Mouse (Mus musculus) MEL (cell line): ENCODE results near the gene Cdc42se2. TPM values are rescaled to one million over a fixed set of nuclear protein-coding genes. Genes with fewer than 3 reads are reported as not detected.
A peak's percentile ranks its signal among the peaks of the same experiment; 100 is the strongest.

Source experiments
- DNase-seq: peaks from one replicate; pipeline ENCODE4 v3.0.0; 2011; ENCODE audit warnings: low read depth, low spot score
- H3K27ac ChIP-seq: 2 replicates; pipeline ENCODE4 v1.5.1; 2012; ENCODE audit warnings: low read depth, mild to moderate bottlenecking, control low read depth, low read length, moderate library complexity; ENCODE audit not compliant: control insufficient read depth
- H3K27me3 ChIP-seq, 2 experiments: fragments of 150-350 bp in 1 of 2; sonication (generic) in 1 of 2; 2 replicates each; pipeline ENCODE4 v1.6.1; 2012; ENCODE audit warnings: low read length in 2 of 2, mild to moderate bottlenecking in 2 of 2, improper control_type of control experiment in 1 of 2, moderate library complexity in 1 of 2; ENCODE audit not compliant: insufficient read depth in 2 of 2, control insufficient read depth in 1 of 2
- H3K36me3 ChIP-seq, 2 experiments: 2 replicates each; pipeline ENCODE4 v1.6.1; 2012 to 2014; ENCODE audit warnings: low read length in 2 of 2, improper control_type of control experiment in 1 of 2, inconsistent platforms in 1 of 2, mild to moderate bottlenecking in 1 of 2; ENCODE audit not compliant: insufficient read depth in 2 of 2, control insufficient read depth in 1 of 2
- H3K4me1 ChIP-seq, 2 experiments: fragments of 150-350 bp in 1 of 2; sonication (generic) in 1 of 2; 2 replicates each; pipeline ENCODE4 v1.6.1; 2012; ENCODE audit warnings: low read length in 2 of 2, improper control_type of control experiment in 1 of 2, mild to moderate bottlenecking in 1 of 2; ENCODE audit not compliant: insufficient read depth in 2 of 2, control insufficient read depth in 1 of 2
- H3K4me3 ChIP-seq, 2 experiments: fragments of 150-350 bp in 1 of 2; sonication (generic) in 1 of 2; 2 replicates each; pipeline ENCODE4 v1.5.1; 2012; ENCODE audit warnings: low read depth in 2 of 2, low read length in 2 of 2, mild to moderate bottlenecking in 2 of 2, moderate library complexity in 2 of 2, control low read depth in 1 of 2, improper control_type of control experiment in 1 of 2; ENCODE audit not compliant: control insufficient read depth in 1 of 2, insufficient read depth in 1 of 2
- H3K79me2 ChIP-seq: 2 replicates; pipeline ENCODE4 v1.6.1; 2012; ENCODE audit warnings: mild to moderate bottlenecking, low read length, moderate library complexity; ENCODE audit not compliant: control insufficient read depth, poor library complexity, insufficient read depth
- H3K9ac ChIP-seq: 2 replicates; pipeline ENCODE4 v1.6.1; 2012; ENCODE audit warnings: low read depth, mild to moderate bottlenecking, control low read depth, low read length, moderate library complexity; ENCODE audit not compliant: control insufficient read depth, poor library complexity, severe bottlenecking
- H3K9me3 ChIP-seq: fragments of 150-350 bp; sonication (generic); replicated peaks from 2 replicates; pipeline ENCODE4 v1.6.1; 2012; ENCODE audit warnings: mild to moderate bottlenecking, low read length, improper control_type of control experiment, moderate library complexity; ENCODE audit not compliant: insufficient read depth
- BHLHE40 ChIP-seq: IDR thresholded peaks from 2 replicates; pipeline ENCODE4 v1.6.1; 2012; ENCODE audit warnings: low read depth, mild to moderate bottlenecking, inconsistent platforms, low read length, improper control_type of control experiment, borderline replicate concordance
- CHD1 ChIP-seq: IDR thresholded peaks from 2 replicates; pipeline ENCODE4 v1.6.1; 2012; ENCODE audit warnings: low read depth, mild to moderate bottlenecking, inconsistent platforms, low read length, improper control_type of control experiment
- CHD2 ChIP-seq: IDR thresholded peaks from 2 replicates; pipeline ENCODE4 v1.6.1; 2011; ENCODE audit warnings: low read length, improper control_type of control experiment
- CTCF ChIP-seq, 3 experiments: IDR thresholded peaks in 2 of 3; conservative IDR thresholded peaks in 1 of 3; 2 replicates each; pipeline ENCODE4 v1.5.1; 2011 to 2012; ENCODE audit warnings: low read length in 3 of 3, low read depth in 2 of 3, mild to moderate bottlenecking in 2 of 3, improper control_type of control experiment in 1 of 3, inconsistent platforms in 1 of 3, mixed read lengths in 1 of 3, moderate library complexity in 1 of 3; ENCODE audit not compliant: control insufficient read depth in 1 of 3, insufficient read depth in 1 of 3, poor library complexity in 1 of 3, severe bottlenecking in 1 of 3
- E2F4 ChIP-seq: IDR thresholded peaks from 2 replicates; pipeline ENCODE4 v1.6.1; 2011; ENCODE audit warnings: low read depth, low read length, improper control_type of control experiment, borderline replicate concordance
- ELF1 ChIP-seq: IDR thresholded peaks from 2 replicates; pipeline ENCODE4 v1.6.1; 2014; ENCODE audit warnings: low read depth, mild to moderate bottlenecking, inconsistent platforms, low read length, improper control_type of control experiment, moderate library complexity
- EP300 ChIP-seq, 2 experiments: IDR thresholded peaks; 2 replicates each; pipeline ENCODE4 v1.6.1; 2011; ENCODE audit warnings: improper control_type of control experiment in 2 of 2, low read length in 2 of 2, low read depth in 1 of 2, mild to moderate bottlenecking in 1 of 2
- ETS1 ChIP-seq: IDR thresholded peaks from 2 replicates; pipeline ENCODE4 v1.6.1; 2012; ENCODE audit warnings: low read depth, mild to moderate bottlenecking, inconsistent platforms, low read length, improper control_type of control experiment, moderate library complexity
- GABPA ChIP-seq: IDR thresholded peaks from 2 replicates; pipeline ENCODE4 v1.6.1; 2012; ENCODE audit warnings: low read depth, mild to moderate bottlenecking, inconsistent platforms, low read length, improper control_type of control experiment, moderate library complexity
- GATA1 ChIP-seq: IDR thresholded peaks from 2 replicates; pipeline ENCODE4 v1.6.1; 2011; ENCODE audit warnings: low read depth, low read length, improper control_type of control experiment
- HCFC1 ChIP-seq: IDR thresholded peaks from 2 replicates; pipeline ENCODE4 v1.6.1; 2012; ENCODE audit warnings: low read depth, mild to moderate bottlenecking, inconsistent platforms, low read length, improper control_type of control experiment, moderate library complexity
- JUND ChIP-seq: IDR thresholded peaks from 2 replicates; pipeline ENCODE4 v1.6.1; 2011; ENCODE audit warnings: low read depth, mild to moderate bottlenecking, improper control_type of control experiment, low read length
- KAT2A ChIP-seq: conservative IDR thresholded peaks from 2 replicates; pipeline ENCODE4 v1.6.1; 2012; ENCODE audit warnings: low read depth, low read length, improper control_type of control experiment, inconsistent platforms
- MAFK ChIP-seq: IDR thresholded peaks from 2 replicates; pipeline ENCODE4 v1.6.1; 2011; ENCODE audit warnings: low read depth, mild to moderate bottlenecking, low read length, improper control_type of control experiment, borderline replicate concordance
- MAX ChIP-seq: IDR thresholded peaks from 2 replicates; pipeline ENCODE4 v1.6.1; 2011; ENCODE audit warnings: low read length, improper control_type of control experiment
- MAZ ChIP-seq: IDR thresholded peaks from 2 replicates; pipeline ENCODE4 v1.6.1; 2012; ENCODE audit warnings: low read depth, mild to moderate bottlenecking, inconsistent platforms, low read length, improper control_type of control experiment
- MXI1 ChIP-seq: IDR thresholded peaks from 2 replicates; pipeline ENCODE4 v1.6.1; 2011; ENCODE audit warnings: mild to moderate bottlenecking, low read depth, low read length, improper control_type of control experiment
- MYC ChIP-seq: IDR thresholded peaks from 2 replicates; pipeline ENCODE4 v1.6.1; 2011; ENCODE audit warnings: low read depth, mild to moderate bottlenecking, low read length, improper control_type of control experiment, moderate library complexity
- NELFE ChIP-seq: IDR thresholded peaks from 2 replicates; pipeline ENCODE4 v1.6.1; 2011; ENCODE audit warnings: low read depth, low read length, improper control_type of control experiment
- NRF1 ChIP-seq: IDR thresholded peaks from 2 replicates; pipeline ENCODE4 v1.6.1; 2014; ENCODE audit warnings: low read depth, mild to moderate bottlenecking, inconsistent platforms, low read length, improper control_type of control experiment, moderate library complexity; ENCODE audit not compliant: poor library complexity, insufficient read depth, severe bottlenecking
- POLR2A ChIP-seq, 2 experiments: IDR thresholded peaks; 2 replicates each; pipeline ENCODE4 v1.6.1; 2011 to 2012; ENCODE audit warnings: low read length in 2 of 2, mild to moderate bottlenecking in 2 of 2, control low read depth in 1 of 2, improper control_type of control experiment in 1 of 2, low read depth in 1 of 2, moderate library complexity in 1 of 2; ENCODE audit not compliant: control insufficient read depth in 1 of 2, insufficient read depth in 1 of 2, poor library complexity in 1 of 2
- POLR2AphosphoS2 ChIP-seq: IDR thresholded peaks from 2 replicates; pipeline ENCODE4 v1.6.1; 2011; ENCODE audit warnings: low read length, improper control_type of control experiment
- POLR2AphosphoS5 ChIP-seq: IDR thresholded peaks from 2 replicates; pipeline ENCODE4 v1.6.1; 2012; ENCODE audit warnings: low read depth, borderline replicate concordance, mild to moderate bottlenecking, inconsistent platforms, low read length, moderate library complexity, mixed read lengths
- RAD21 ChIP-seq: IDR thresholded peaks from 2 replicates; pipeline ENCODE4 v1.6.1; 2011; ENCODE audit warnings: mild to moderate bottlenecking, low read depth, low read length, improper control_type of control experiment
- SIN3A ChIP-seq: IDR thresholded peaks from 2 replicates; pipeline ENCODE4 v1.6.1; 2012; ENCODE audit warnings: low read length, improper control_type of control experiment, inconsistent platforms
- SMC3 ChIP-seq: IDR thresholded peaks from 2 replicates; pipeline ENCODE4 v1.6.1; 2011; ENCODE audit warnings: low read depth, low read length, improper control_type of control experiment
- TAL1 ChIP-seq: IDR thresholded peaks from 2 replicates; pipeline ENCODE4 v1.6.1; 2012; ENCODE audit warnings: mild to moderate bottlenecking, inconsistent platforms, low read length, moderate library complexity, mixed read lengths
- TCF12 ChIP-seq: IDR thresholded peaks from 2 replicates; pipeline ENCODE4 v1.6.1; 2014; ENCODE audit warnings: low read depth, mild to moderate bottlenecking, inconsistent platforms, low read length, improper control_type of control experiment, moderate library complexity
- UBTF ChIP-seq: IDR thresholded peaks from 2 replicates; pipeline ENCODE4 v1.6.1; 2012; ENCODE audit warnings: low read depth, mild to moderate bottlenecking, inconsistent platforms, low read length, improper control_type of control experiment, moderate library complexity, borderline replicate concordance; ENCODE audit not compliant: insufficient read depth
- USF2 ChIP-seq, 2 experiments: IDR thresholded peaks; 2 replicates each; pipeline ENCODE4 v1.6.1; 2011 to 2012; ENCODE audit warnings: improper control_type of control experiment in 2 of 2, low read length in 2 of 2, borderline replicate concordance in 1 of 2, inconsistent platforms in 1 of 2, low read depth in 1 of 2, mild to moderate bottlenecking in 1 of 2; ENCODE audit not compliant: insufficient read depth in 1 of 2
- ZC3H11A ChIP-seq: IDR thresholded peaks from 2 replicates; pipeline ENCODE4 v1.6.1; 2012; ENCODE audit warnings: low read depth, mild to moderate bottlenecking, inconsistent platforms, low read length, improper control_type of control experiment
- ZKSCAN1 ChIP-seq: IDR thresholded peaks from 2 replicates; pipeline ENCODE4 v1.6.1; 2012; ENCODE audit warnings: low read depth, mild to moderate bottlenecking, inconsistent platforms, low read length, improper control_type of control experiment, moderate library complexity
- ZMIZ1 ChIP-seq: IDR thresholded peaks from 2 replicates; pipeline ENCODE4 v1.6.1; 2012; ENCODE audit warnings: low read depth, mild to moderate bottlenecking, inconsistent platforms, low read length, improper control_type of control experiment, moderate library complexity
- ZNF384 ChIP-seq: IDR thresholded peaks from 2 replicates; pipeline ENCODE4 v1.6.1; 2012; ENCODE audit warnings: low read depth, mild to moderate bottlenecking, inconsistent platforms, low read length, improper control_type of control experiment
- polyA plus RNA-seq, 2 experiments: library from polyadenylated mRNA; stranded (reverse) in 1 of 2; unstranded in 1 of 2; fragments of >175 nt in 1 of 2; fragments of >200 nt in 1 of 2; gene quantifications; 2 replicates each; pipeline versions ENCODE4 v1.2.1 to v1.2.4; 2012; ENCODE audit warnings: low replicate concordance in 2 of 2, low read depth in 1 of 2; ENCODE audit not compliant: insufficient read length in 2 of 2, insufficient read depth in 1 of 2, missing spikeins in 1 of 2
- total RNA-seq: library from RNA; depleted of rRNA; stranded (reverse); fragments of 300-350 nt; gene quantifications from 2 replicates; pipeline ENCODE4 v1.2.3, GENCODE M21; 2012

The Cdc42se2 gene
- total and polyA plus RNA-seq, 3 experiments: 30.1 to 47.4 (median 33.4) TPM

DNA sequence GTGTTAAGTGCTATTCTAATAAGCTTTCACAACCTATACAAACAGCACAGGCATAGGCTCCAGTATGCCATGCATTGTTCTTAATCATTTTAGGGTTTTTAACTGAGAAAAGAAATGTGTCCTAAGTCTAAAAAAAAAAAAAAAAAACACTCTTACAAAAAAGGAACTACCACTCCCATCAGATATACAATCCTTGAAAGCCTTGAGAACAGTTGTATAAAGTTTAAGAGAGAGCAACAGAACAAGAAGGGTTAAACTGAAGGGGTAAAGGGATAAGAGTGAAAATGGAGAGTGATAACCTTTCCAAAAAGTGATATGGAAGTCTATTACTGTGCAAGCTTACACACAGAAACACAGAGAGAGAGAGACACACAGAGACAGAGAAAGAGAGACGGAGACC is 7.5 kb downstream of the Cdc42se2 start (continued):
- TF ChIP-seq POLR2AphosphoS2 (no peak), MAFK (no peak)

DNA sequence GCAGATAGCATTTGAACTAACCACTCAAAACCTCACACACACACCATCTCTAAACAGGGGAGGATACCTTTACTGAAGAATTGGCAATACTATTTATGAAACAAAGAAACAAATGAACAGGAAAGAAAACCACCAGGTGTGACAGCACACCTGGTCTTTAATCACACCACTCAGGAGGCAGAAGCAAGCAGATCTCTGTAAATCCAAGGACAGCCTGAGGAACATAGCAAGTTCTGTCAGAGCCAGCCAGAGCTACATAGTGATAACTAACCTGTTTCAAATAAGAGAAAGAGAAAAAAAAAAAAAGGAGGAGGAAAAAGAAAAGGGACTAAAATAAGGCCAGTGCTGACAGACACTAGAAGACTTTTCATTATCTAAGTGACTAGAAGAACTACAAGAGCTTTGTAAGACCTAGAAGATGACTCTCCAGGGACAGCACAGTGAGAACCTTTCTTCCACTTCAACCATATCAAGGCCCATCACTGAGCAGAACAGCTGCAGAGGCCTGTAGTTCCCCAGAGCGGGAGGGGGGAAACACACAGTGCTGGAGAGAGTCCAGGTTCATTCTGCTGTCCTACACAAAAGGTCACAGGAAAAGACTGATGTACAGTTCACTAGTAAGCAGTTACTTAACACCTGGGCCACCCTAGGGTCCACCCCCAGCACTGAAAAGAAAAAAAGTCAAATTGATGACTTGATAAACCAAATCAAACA is 9.2 kb downstream of the Cdc42se2 start:
- H3K36me3 ChIP-seq: peaks cover 0 to 66% of the 10 kb centered on the region in 2 experiments; a peak in 2 of 4 replicates
- no peak overlapping the region for H3K4me3 ChIP-seq
- peaks cover 16% of the 10 kb centered on the region for H3K79me2 ChIP-seq
- no peaks in the 10 kb centered on the region for H3K9me3 ChIP-seq
- no peak overlapping the region for H3K9ac ChIP-seq
- H3K4me1 ChIP-seq: peaks cover 39 to 44% of the 10 kb centered on the region in 2 experiments
- peak overlapping the region; percentile 96 for H3K27ac ChIP-seq
- peak; percentile 71 for DNase-seq
- H3K27me3 ChIP-seq: no peaks in the 10 kb centered on the region
- TF ChIP-seq ZKSCAN1: no peak
- no peak for TF ChIP-seq ZC3H11A
- no peak for TF ChIP-seq TCF12
- no peak for TF ChIP-seq GATA1
- no peak for TF ChIP-seq USF2 (IDR thresholded peaks at IDR 0.05; ENCODE audit: borderline replicate concordance in 1 of 2, insufficient read depth in 1 of 2, low read depth in 1 of 2, low read length in 2 of 2)
- no peak for TF ChIP-seq NELFE
- TF ChIP-seq MAX: no peak
- TF ChIP-seq EP300 (IDR thresholded peaks at IDR 0.05; ENCODE audit: low read depth in 1 of 2, low read length in 2 of 2): peak in 1 of 2 experiments; percentile 32; a peak in 1 of 4 replicates
- no peak for TF ChIP-seq NRF1
- 0 out of 2 replicates have a peak, but pooled peaks have one; percentile 17 for TF ChIP-seq MXI1
- no peak for TF ChIP-seq TAL1
- no peak for TF ChIP-seq BHLHE40
- TF ChIP-seq ZMIZ1: no peak
- TF ChIP-seq ZNF384: peak; percentile 51
- TF ChIP-seq CHD2: no peak
- TF ChIP-seq MAZ: peak; percentile 75; the same call in 1 of the 2 replicates
- TF ChIP-seq CHD1: peak; percentile 75; the same call in 1 of the 2 replicates
- no peak for TF ChIP-seq POLR2AphosphoS5
- TF ChIP-seq ELF1: 0 out of 2 replicates have a peak, but pooled peaks have one; percentile 1
- TF ChIP-seq SMC3: no peak
- TF ChIP-seq CTCF (IDR thresholded peaks at IDR 0.05 in 2 of 3, conservative IDR thresholded peaks at IDR 0.05 in 1 of 3; ENCODE audit: control insufficient read depth in 1 of 3, insufficient read depth in 1 of 3, low read depth in 2 of 3, low read length in 3 of 3, poor library complexity in 1 of 3, severe bottlenecking in 1 of 3): no peak
- no peak for TF ChIP-seq KAT2A
- TF ChIP-seq JUND: no peak
- no peak for TF ChIP-seq GABPA
- TF ChIP-seq MYC: no peak
- no peak for TF ChIP-seq RAD21
- no peak for TF ChIP-seq E2F4
- no peak for TF ChIP-seq POLR2A (IDR thresholded peaks at IDR 0.05; ENCODE audit: control insufficient read depth in 1 of 2, insufficient read depth in 1 of 2, low read depth in 1 of 2, low read length in 2 of 2, poor library complexity in 1 of 2)
- TF ChIP-seq UBTF: no peak
- no peak for TF ChIP-seq MAFK
- no peak for TF ChIP-seq HCFC1
- 0 out of 2 replicates have a peak, but pooled peaks have one; percentile 2 for TF ChIP-seq SIN3A
- peak; percentile 52; the same call in 1 of the 2 replicates for TF ChIP-seq ETS1
